In genomic region chr4:33099118-33099694, GRCm38 (mm10) we compare ENCODE assay signal across 24 mouse cellular contexts. TPM values are rescaled to one million over a fixed set of nuclear protein-coding genes. Genes with fewer than 3 reads are reported as not detected.
"Had no signal": no experiment of that assay in that cellular context is flagged by ENCODE, and none has a peak within 500 bp of the region (broad histone marks: within the 10 kb centered on the region; RNA-seq: fewer than 3 reads in every experiment).

No protein-coding gene starts in this region.

- H3K27me3 ChIP-seq: intestine, embryonic 15.5 days; limb, embryonic 12.5 days; liver, embryonic 15.5 days; neural tube, embryonic 15.5 days had no signal

- H3K9ac ChIP-seq: intestine, embryonic 15.5 days; limb, embryonic 12.5 days; liver, embryonic 15.5 days; neural tube, embryonic 15.5 days had no signal

- H3K4me3 ChIP-seq: intestine, embryonic 15.5 days; limb, embryonic 12.5 days; liver, embryonic 15.5 days; midbrain, embryonic 10.5 days; myocyte; neural tube, embryonic 15.5 days had no signal

- ATAC-seq: intestine, embryonic 15.5 days; lung, postnatal 0 days had no signal

- H3K36me3 ChIP-seq: intestine, embryonic 15.5 days; limb, embryonic 12.5 days; liver, embryonic 15.5 days; midbrain, embryonic 10.5 days; neural tube, embryonic 15.5 days had no signal

- DNase-seq: kidney, adult 18-20 months; kidney, postnatal 10 days; kidney, postnatal 4 days; liver; lung, adult 2 months; lung, postnatal 4 days; midbrain, embryonic 14.5 days; retina, postnatal 1 day; right cerebral cortex, postnatal 4 days; spleen, adult 18-20 months; thymus, adult 18-20 months; thymus, postnatal 14 days had no signal

- H3K27ac ChIP-seq: intestine, embryonic 15.5 days; limb, embryonic 12.5 days; liver, embryonic 15.5 days; midbrain, embryonic 10.5 days; neural tube, embryonic 15.5 days; stomach, postnatal 0 days had no signal

- H3K9me3 ChIP-seq: intestine, embryonic 15.5 days; liver, embryonic 15.5 days; neural tube, embryonic 15.5 days had no signal

- H3K4me2 ChIP-seq: intestine, embryonic 15.5 days; limb, embryonic 12.5 days; liver, embryonic 15.5 days; neural tube, embryonic 15.5 days had no signal

- H3K4me1 ChIP-seq: intestine, embryonic 15.5 days; limb, embryonic 12.5 days; liver, embryonic 15.5 days; midbrain, embryonic 10.5 days; neural tube, embryonic 15.5 days had no signal

RNA-seq across cellular contexts. Expression of gene Gabrr1, which starts 33.1 kb away (rescaled TPM):
- total RNA-seq: megakaryocyte, adult 5-6 weeks had no signal
- polyA plus RNA-seq: intestine, embryonic 15.5 days; kidney, embryonic 14.5 days; limb, embryonic 12.5 days; liver, embryonic 15.5 days; lung, postnatal 0 days; myocyte; neural tube, embryonic 11.5 days; stomach, postnatal 0 days had no signal

RNA-seq across cellular contexts. Expression of gene Gabrr2, which starts 36.4 kb away (rescaled TPM):
- total RNA-seq: layer of hippocampus, postnatal 14 days had no signal
- polyA plus RNA-seq: kidney, embryonic 14.5 days; liver, embryonic 15.5 days; neural tube, embryonic 11.5 days had no signal
